Mouse (Mus musculus): ENCODE results near the gene Col4a3. TPM values are rescaled to one million over a fixed set of nuclear protein-coding genes. Genes with fewer than 3 reads are reported as not detected.

Col4a3 gene
- polyA plus RNA-seq, 1 experiment = 0.20 TPM

DNA sequence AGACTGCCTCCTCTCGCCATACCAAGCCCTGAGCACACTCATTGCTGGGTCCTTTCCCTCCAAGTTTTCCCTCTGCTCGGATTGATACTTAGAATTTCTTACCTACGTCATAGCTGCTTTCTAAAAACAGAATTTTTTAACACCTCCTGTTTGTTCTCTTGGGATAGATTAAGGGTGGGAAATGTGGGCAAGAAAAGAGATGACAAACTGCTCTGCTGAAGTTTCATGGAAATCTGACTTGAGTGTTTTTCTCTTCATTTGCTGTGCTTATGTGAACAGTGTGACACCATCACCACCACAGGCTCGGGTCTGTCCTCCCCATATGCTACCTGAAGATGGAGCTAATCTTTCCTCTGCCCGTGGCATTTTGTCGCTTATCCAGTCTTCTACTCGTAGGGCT is 154.8 kb downstream of the Col4a3 start:
- TF ChIP-seq CTCF (IDR thresholded peaks at IDR 0.05; ENCODE audit: extremely low read depth, insufficient read length, insufficient replicate concordance, low read depth, low read length) (no peak), POLR2A (IDR thresholded peaks at IDR 0.05; ENCODE audit: low read depth, low read length) (no peak)
- Histone ChIP-seq H3K27ac (ENCODE audit: insufficient read depth, low read depth, low read length) (no peak overlapping the region), H3K4me1 (ENCODE audit: control insufficient read depth, insufficient read depth, insufficient read length, low read length) (no peaks in the 10 kb centered on the region), H3K27me3 (ENCODE audit: control insufficient read depth, insufficient read depth, low read length) (no peaks in the 10 kb centered on the region), H3K36me3 (ENCODE audit: control insufficient read depth, insufficient read depth, low read length) (peaks cover 36% of the 10 kb centered on the region), H3K4me3 (ENCODE audit: low read depth, low read length) (no peak overlapping the region)
- 84% methylated on average over 7 of the region's 7 CpGs for WGBS

DNA sequence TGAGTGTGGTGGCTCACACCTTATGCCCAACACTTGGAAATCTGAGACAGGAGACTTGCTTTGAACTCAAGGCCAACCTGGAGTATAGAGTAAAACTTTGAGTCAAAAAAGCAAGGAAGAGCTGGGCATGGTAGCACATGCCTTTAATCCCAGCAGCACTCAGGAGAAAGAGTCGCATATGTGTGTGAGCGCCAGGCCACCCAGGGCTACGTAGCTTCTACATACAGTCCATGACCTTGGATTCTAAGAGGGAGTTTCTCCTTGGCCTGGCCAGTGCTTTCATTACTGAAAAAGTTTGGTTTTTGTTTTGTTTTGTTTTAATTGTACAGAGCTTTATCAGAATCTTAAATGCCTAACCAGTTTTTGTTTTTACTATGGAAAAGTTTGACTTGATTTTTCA is 157.2 kb downstream of the Col4a3 start:
- Histone ChIP-seq H3K4me3 (ENCODE audit: low read depth, low read length) (no peak overlapping the region), H3K27ac (ENCODE audit: insufficient read depth, low read depth, low read length) (no peak overlapping the region), H3K4me1 (ENCODE audit: control insufficient read depth, insufficient read depth, insufficient read length, low read length) (no peaks in the 10 kb centered on the region), H3K36me3 (ENCODE audit: control insufficient read depth, insufficient read depth, low read length) (peaks cover 37% of the 10 kb centered on the region), H3K27me3 (ENCODE audit: control insufficient read depth, insufficient read depth, low read length) (no peaks in the 10 kb centered on the region)
- 93% methylated on average over 3 of the region's 3 CpGs for WGBS
- TF ChIP-seq CTCF (IDR thresholded peaks at IDR 0.05; ENCODE audit: extremely low read depth, insufficient read length, insufficient replicate concordance, low read depth, low read length) (no peak), POLR2A (IDR thresholded peaks at IDR 0.05; ENCODE audit: low read depth, low read length) (no peak)

DNA sequence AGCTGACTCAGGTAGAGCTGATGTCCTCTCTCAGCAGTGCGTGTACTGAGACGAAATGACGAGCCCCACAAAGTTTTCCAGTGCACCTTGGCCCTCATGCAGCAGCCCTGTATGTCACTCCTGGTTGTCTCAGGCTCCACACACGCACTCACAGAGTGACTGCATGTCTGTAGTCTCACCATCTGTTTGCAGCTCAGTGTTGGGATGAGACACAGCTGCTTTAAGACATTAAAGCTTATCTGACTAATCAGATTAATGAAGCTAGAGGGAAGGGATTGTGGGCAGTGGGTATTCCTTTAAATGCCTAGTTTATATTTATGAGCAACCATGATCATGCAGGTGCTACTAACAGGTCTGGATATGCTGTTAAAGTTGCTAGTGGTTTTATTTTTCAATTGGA is 159.7 kb downstream of the Col4a3 start:
- peaks cover 35% of the 10 kb centered on the region for H3K36me3 ChIP-seq (ENCODE audit: control insufficient read depth, insufficient read depth, low read length)
- TF ChIP-seq POLR2A (IDR thresholded peaks at IDR 0.05; ENCODE audit: low read depth, low read length) (no peak), CTCF (IDR thresholded peaks at IDR 0.05; ENCODE audit: extremely low read depth, insufficient read length, insufficient replicate concordance, low read depth, low read length) (no peak)
- WGBS = 91% methylated on average over 4 of the region's 4 CpGs

DNA sequence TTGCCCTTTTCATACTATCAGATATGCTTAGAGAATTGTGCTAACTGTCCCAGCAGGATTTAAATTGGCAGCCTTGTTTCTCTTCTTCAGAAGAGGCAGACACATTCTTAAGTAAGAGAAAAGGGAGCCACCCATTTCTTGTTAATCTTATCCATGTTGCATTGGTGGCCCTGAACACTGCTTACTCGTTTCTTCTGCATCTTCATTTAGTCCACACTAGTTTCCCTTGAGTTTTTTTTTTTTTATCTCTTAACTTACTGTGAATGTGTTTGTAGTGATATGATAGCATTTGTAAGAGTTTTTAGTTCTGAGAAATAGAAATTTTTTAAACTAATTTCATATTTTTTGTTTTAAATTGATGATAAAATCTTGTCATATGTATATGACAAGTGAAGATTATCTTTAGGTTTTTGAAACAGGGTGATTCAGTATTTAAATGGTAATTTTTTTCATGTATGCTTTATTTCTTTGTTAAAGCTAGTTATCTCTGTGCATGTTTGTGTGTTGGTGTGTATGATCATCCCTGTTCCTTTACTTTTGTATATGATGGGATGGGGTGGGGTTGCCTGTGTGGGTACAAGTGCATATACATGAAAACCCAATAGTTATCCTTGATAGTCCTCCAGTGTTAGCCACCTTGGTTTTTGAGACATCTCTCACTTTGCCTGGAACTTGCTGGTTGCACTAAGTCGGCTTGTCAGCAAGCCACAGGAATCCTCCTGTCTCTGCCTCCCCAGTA is 161.2 kb downstream of the Col4a3 start:
- TF ChIP-seq CTCF (IDR thresholded peaks at IDR 0.05; ENCODE audit: extremely low read depth, insufficient read length, insufficient replicate concordance, low read depth, low read length) (no peak), POLR2A (IDR thresholded peaks at IDR 0.05; ENCODE audit: low read depth, low read length) (no peak)
- Histone ChIP-seq H3K27ac (ENCODE audit: insufficient read depth, low read depth, low read length) (no peak overlapping the region), H3K36me3 (ENCODE audit: control insufficient read depth, insufficient read depth, low read length) (peaks cover 34% of the 10 kb centered on the region), H3K27me3 (ENCODE audit: control insufficient read depth, insufficient read depth, low read length) (no peaks in the 10 kb centered on the region), H3K4me3 (ENCODE audit: low read depth, low read length) (no peak overlapping the region), H3K4me1 (ENCODE audit: control insufficient read depth, insufficient read depth, insufficient read length, low read length) (no peaks in the 10 kb centered on the region)
- 89% methylated on average over 2 of the region's 2 CpGs for WGBS

More for the DNA sequence above, 159.7 kb downstream of the Col4a3 start:
- no peak overlapping the region for H3K27ac ChIP-seq (ENCODE audit: insufficient read depth, low read depth, low read length)
- H3K27me3 ChIP-seq (ENCODE audit: control insufficient read depth, insufficient read depth, low read length) = no peaks in the 10 kb centered on the region
- no peaks in the 10 kb centered on the region for H3K4me1 ChIP-seq (ENCODE audit: control insufficient read depth, insufficient read depth, insufficient read length, low read length)
- no peak overlapping the region for H3K4me3 ChIP-seq (ENCODE audit: low read depth, low read length)

DNA sequence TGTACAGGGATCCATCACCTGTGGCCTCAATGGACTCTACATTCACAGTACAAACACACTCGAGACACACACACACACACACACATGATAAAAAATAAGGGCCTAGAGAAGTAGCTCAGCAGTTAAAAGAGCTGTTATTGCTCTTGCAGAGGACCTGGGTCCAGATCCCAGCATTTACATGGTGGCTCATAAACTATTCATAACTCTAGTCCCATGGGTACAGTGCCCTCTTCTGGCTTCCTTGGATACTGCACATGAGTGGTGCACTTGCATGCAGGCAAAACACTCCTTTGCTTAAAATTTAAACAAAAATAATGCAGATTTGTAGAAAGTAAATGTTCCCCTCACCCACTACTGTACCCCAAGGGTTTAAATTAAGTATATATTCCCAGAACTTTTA is 172.8 kb downstream of the Col4a3 start:
- Histone ChIP-seq H3K4me3 (ENCODE audit: low read depth, low read length) (no peak overlapping the region), H3K27me3 (ENCODE audit: control insufficient read depth, insufficient read depth, low read length) (no peaks in the 10 kb centered on the region), H3K36me3 (ENCODE audit: control insufficient read depth, insufficient read depth, low read length) (peaks cover 60% of the 10 kb centered on the region), H3K4me1 (ENCODE audit: control insufficient read depth, insufficient read depth, insufficient read length, low read length) (peaks cover 15% of the 10 kb centered on the region; the same call in 1 of the 2 replicates), H3K27ac (ENCODE audit: insufficient read depth, low read depth, low read length) (no peak overlapping the region)
- 70% methylated on average over 1 of the region's 1 CpGs for WGBS
- TF ChIP-seq POLR2A (IDR thresholded peaks at IDR 0.05; ENCODE audit: low read depth, low read length) = no peak
- no peak for TF ChIP-seq CTCF (IDR thresholded peaks at IDR 0.05; ENCODE audit: extremely low read depth, insufficient read length, insufficient replicate concordance, low read depth, low read length)

DNA sequence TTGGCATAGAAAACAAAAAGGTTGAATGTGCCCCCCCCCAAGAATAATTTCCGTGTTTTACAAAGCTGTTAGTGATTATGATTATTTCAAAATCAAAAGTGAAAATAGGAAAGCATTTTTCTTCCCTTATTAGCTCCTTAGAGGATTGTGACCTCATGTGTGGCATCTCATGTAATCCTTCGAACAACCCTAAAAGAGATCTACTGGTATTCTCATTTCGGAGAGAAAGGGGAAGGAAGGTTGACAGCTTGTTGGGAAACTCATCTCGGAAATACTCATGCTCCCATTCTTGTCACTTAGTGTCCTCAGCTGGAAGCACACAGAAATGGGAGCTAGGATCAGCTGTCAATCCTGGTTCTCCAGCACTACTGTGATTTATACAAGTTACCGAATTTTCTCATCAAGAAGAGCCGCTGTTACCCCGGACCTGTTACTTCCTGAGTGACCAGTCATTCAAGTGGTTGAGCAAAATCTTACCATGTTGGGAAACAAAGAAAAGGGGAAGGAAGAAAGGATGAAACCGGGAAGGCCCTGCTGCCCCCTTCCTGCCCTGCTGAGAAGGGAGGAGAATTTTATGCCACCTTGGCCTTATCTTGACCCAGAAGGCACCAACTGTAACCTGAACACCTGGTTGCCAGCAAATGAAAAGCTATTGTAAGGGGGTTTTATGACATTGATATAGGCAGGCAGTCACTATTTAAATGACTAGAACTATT is 174.9 kb downstream of the Col4a3 start:
- Histone ChIP-seq H3K36me3 (ENCODE audit: control insufficient read depth, insufficient read depth, low read length) (peaks cover 55% of the 10 kb centered on the region), H3K27me3 (ENCODE audit: control insufficient read depth, insufficient read depth, low read length) (no peaks in the 10 kb centered on the region), H3K4me1 (ENCODE audit: control insufficient read depth, insufficient read depth, insufficient read length, low read length) (peaks cover 18% of the 10 kb centered on the region; the same call in 1 of the 2 replicates), H3K4me3 (ENCODE audit: low read depth, low read length) (no peak overlapping the region), H3K27ac (ENCODE audit: insufficient read depth, low read depth, low read length) (peak overlapping the region; percentile 70)
- 34% methylated on average over 8 of the region's 8 CpGs for WGBS
- TF ChIP-seq CTCF (IDR thresholded peaks at IDR 0.05; ENCODE audit: extremely low read depth, insufficient read length, insufficient replicate concordance, low read depth, low read length) = no peak
- TF ChIP-seq POLR2A (IDR thresholded peaks at IDR 0.05; ENCODE audit: low read depth, low read length) = no peak

DNA sequence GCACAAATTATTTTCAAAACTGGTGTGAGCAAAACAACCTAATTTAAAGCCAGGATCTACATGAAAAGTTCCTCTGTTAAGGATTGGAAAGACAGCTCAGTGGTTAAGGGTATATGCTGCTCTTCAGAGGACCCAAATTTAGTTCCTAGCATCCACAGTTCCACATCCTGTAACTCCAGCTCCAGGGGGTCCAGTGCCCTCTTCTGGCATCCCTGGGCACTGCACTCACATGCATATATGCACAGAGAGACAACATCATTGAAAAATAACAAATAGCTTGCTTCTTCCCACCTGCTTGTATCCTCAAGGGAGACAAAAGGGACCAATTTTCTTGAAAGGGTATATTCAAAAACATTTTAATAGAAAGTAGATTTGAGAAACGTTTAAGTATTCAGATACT is 175.6 kb downstream of the Col4a3 start:
- 65% methylated on average over 1 of the region's 1 CpGs for WGBS

More for the DNA sequence above, 175.6 kb downstream of the Col4a3 start:
- peaks cover 50% of the 10 kb centered on the region for H3K36me3 ChIP-seq (ENCODE audit: control insufficient read depth, insufficient read depth, low read length)
- H3K4me3 ChIP-seq (ENCODE audit: low read depth, low read length) = no peak overlapping the region
- H3K27ac ChIP-seq (ENCODE audit: insufficient read depth, low read depth, low read length) = peak overlapping the region; percentile 27; the same call in 1 of the 2 replicates
- no peak for TF ChIP-seq POLR2A (IDR thresholded peaks at IDR 0.05; ENCODE audit: low read depth, low read length)
- TF ChIP-seq CTCF (IDR thresholded peaks at IDR 0.05; ENCODE audit: extremely low read depth, insufficient read length, insufficient replicate concordance, low read depth, low read length) = peak; percentile 45; the same call in 1 of the 2 replicates
- H3K27me3 ChIP-seq (ENCODE audit: control insufficient read depth, insufficient read depth, low read length) = no peaks in the 10 kb centered on the region
- peaks cover 18% of the 10 kb centered on the region; the same call in 1 of the 2 replicates for H3K4me1 ChIP-seq (ENCODE audit: control insufficient read depth, insufficient read depth, insufficient read length, low read length)
